Mouse (Mus musculus): ENCODE data around the gene Olfr490. TPM values are rescaled to one million over a fixed set of nuclear protein-coding genes. Genes with fewer than 3 reads are reported as not detected.

Gene Olfr490
- total RNA-seq (2023): not detected

GRCm38 (mm10) chr7:108288834-108289233 is at the start of gene Olfr490:
Olfr490 (minus strand) TSS chr7:108288934.

DNA sequence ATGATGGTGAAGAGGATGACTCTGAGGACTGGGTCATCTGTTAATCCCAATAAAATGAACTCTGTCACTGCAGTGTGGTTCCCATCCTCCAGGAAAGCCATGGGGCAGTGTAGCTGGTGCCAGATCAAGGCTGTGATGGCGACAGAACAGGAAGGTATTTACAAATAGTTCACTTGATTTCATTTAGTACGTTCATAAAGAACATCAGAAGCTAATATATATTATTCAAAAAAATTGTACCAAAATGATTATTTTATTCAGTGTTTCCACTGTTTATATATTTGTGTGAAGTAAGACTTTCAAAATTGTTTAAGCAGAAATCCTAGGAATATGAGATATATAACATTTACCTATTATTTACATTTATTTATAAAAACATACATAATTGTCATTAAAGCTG is 34.8 kb upstream of the Olfr490 start, which contains the start of gene Olfr492:
Gene Olfr492 (minus strand): TSS at position 101 of the 400 bp plus-strand sequence.

DNA sequence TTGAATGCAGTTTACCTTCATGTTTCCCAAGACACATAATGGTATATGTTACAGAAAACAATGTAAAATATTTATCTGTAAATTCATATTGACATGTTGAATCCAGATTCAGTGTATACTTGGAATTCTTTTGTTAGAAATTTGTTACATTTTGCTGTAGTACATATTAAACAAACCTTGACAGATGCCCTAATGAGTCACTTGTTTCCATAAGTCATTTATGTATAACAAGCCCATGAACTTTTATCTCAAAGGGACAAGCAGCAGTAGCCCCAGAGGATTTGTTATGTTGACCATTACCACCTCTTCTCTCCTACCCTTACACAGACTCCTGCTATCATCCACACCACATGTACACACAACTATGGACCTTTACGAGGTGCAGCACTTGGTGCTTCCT is 24.4 kb upstream of the Olfr490 start, which contains the start of gene Olfr491:
Gene Olfr491 (plus strand): TSS at position 301 of the 400 bp plus-strand sequence.

GRCm38 (mm10) chr7:108258247-108258646 is 30.5 kb downstream of the Olfr490 start, which contains the start of gene Olfr488:
Olfr488 (minus strand) TSS chr7:108258347.

Other genes with a start within 250 kb of the Olfr490 start
- gene Olfr479, start 238.2 kb downstream of the Olfr490 start, total RNA-seq (2023): not detected
- not detected for gene Olfr480, start 221.6 kb downstream of the Olfr490 start, total RNA-seq (2023)
- gene Olfr481, start 209.1 kb downstream of the Olfr490 start, total RNA-seq (2023): not detected
- 1 to 10 TPM; 1.5 to 1.8 TPM for gene Olfr482, start 191.3 kb downstream of the Olfr490 start, total RNA-seq (2023)
- gene Olfr483, start 188.1 kb downstream of the Olfr490 start, total RNA-seq (2023): not detected
- not detected for gene Olfr484, start 161.5 kb downstream of the Olfr490 start, total RNA-seq (2023)
- not detected for gene Olfr485, start 129.1 kb downstream of the Olfr490 start, total RNA-seq (2023)
- not detected for gene Olfr486, start 116.2 kb downstream of the Olfr490 start, total RNA-seq (2023)
- not detected for gene Olfr487, start 74.3 kb downstream of the Olfr490 start, total RNA-seq (2023)
- gene Olfr488, start 30.6 kb downstream of the Olfr490 start, total RNA-seq (2023): not detected
- gene Olfr491, start 24.5 kb upstream of the Olfr490 start, total RNA-seq (2023): not detected
- gene Olfr492, start 34.7 kb upstream of the Olfr490 start, total RNA-seq (2023): not detected
- gene Olfr493, start 58.0 kb upstream of the Olfr490 start, total RNA-seq (2023): not detected
- not detected for gene Olfr494, start 76.4 kb upstream of the Olfr490 start, total RNA-seq (2023)
- not detected for gene Olfr495, start 104.2 kb upstream of the Olfr490 start, total RNA-seq (2023)
- gene Olfr497, start 131.5 kb upstream of the Olfr490 start, total RNA-seq (2023): not detected
- not detected for gene Olfr498, start 176.4 kb upstream of the Olfr490 start, total RNA-seq (2023)
- gene Olfr502, start 236.1 kb upstream of the Olfr490 start, total RNA-seq (2023): not detected